Mouse (Mus musculus) thymus, adult 2 months (tissue): ENCODE measurements around the gene Tmc8. TPM values are rescaled to one million over a fixed set of nuclear protein-coding genes. Genes with fewer than 3 reads are reported as not detected.

ENCODE experiments used
- DNase-seq: peaks from one replicate; pipeline ENCODE4 v3.0.0; 2021
- H3K27ac ChIP-seq: fragments of 200-500 bp; 2 replicates; pipeline ENCODE4 v1.5.1; 2012; ENCODE audit warnings: low read length, control low read depth; ENCODE audit not compliant: control insufficient read depth, insufficient read depth
- H3K27me3 ChIP-seq: fragments of 200-500 bp; 2 replicates; pipeline ENCODE4 v1.6.1; 2012; ENCODE audit warnings: mild to moderate bottlenecking, low read length, moderate library complexity, mixed read lengths; ENCODE audit not compliant: control insufficient read depth, insufficient read depth
- H3K36me3 ChIP-seq: fragments of 200-500 bp; 2 replicates; pipeline ENCODE4 v1.6.1; 2012; ENCODE audit warnings: mild to moderate bottlenecking, low read length, moderate library complexity; ENCODE audit not compliant: control insufficient read depth, insufficient read depth
- H3K4me1 ChIP-seq: fragments of 200-500 bp; replicated peaks from 2 replicates; pipeline ENCODE4 v1.6.1; 2012; ENCODE audit warnings: low read length; ENCODE audit not compliant: control insufficient read depth, insufficient read depth
- H3K4me3 ChIP-seq: fragments of 200-500 bp; 2 replicates; pipeline ENCODE4 v1.5.1; 2012; ENCODE audit warnings: mild to moderate bottlenecking, low read length, control low read depth, moderate library complexity; ENCODE audit not compliant: control insufficient read depth, insufficient read depth
- CTCF ChIP-seq: fragments of 200-500 bp; IDR thresholded peaks from 2 replicates; pipeline ENCODE4 v1.5.1; 2012; ENCODE audit warnings: mild to moderate bottlenecking, control low read depth, low read length, moderate library complexity, borderline replicate concordance; ENCODE audit not compliant: control insufficient read depth, poor library complexity, insufficient read depth; ENCODE audit errors: extremely low read depth
- POLR2A ChIP-seq: fragments of 200-500 bp; IDR thresholded peaks from 2 replicates; pipeline ENCODE4 v1.6.1; 2012; ENCODE audit warnings: mild to moderate bottlenecking, low read length, control low read depth, moderate library complexity; ENCODE audit not compliant: control insufficient read depth, poor library complexity, insufficient read depth; ENCODE audit errors: extremely low read depth
- WGBS: fragments of 180-500 bp; shearing (Covaris S2); methylation state at CpG from one replicate; pipeline ENCODE4 v1.1.7; 2018; 5-methylcytosine and 5-hydroxymethylcytosine counted together
- polyA plus RNA-seq: library from polyadenylated mRNA; depleted of rRNA; stranded (reverse); fragments of >200 nt; gene quantifications from 2 replicates; pipeline ENCODE4 v1.2.3, GENCODE M21; 2012

Tmc8 gene
- polyA plus RNA-seq, 1 experiment, result 388 TPM

DNA sequence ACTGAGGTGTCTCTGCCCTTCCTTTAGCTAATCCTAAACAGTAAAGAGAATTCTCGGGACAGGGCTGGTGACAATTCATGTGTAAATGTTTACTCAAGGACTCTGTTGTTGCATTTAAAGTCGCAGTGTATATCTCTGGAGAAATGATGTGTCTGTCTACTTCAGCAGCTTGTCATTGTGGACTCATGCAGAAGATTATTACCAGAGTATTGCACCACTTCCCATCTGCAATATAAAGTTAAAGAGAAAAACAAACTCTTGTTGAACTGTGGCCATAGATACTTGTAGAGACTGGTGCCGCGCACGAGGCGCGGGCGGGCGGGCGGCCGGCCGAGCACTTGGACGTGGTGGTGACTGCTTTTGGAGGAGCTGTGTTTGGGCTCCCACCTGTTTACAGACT is 20.1 kb upstream of the Tmc8 start:
- peaks cover 49% of the 10 kb centered on the region for H3K36me3 ChIP-seq
- no peak overlapping the region for H3K4me3 ChIP-seq
- TF ChIP-seq POLR2A, result no peak
- TF ChIP-seq CTCF, result no peak
- H3K27ac ChIP-seq, result no peak overlapping the region
- H3K4me1 ChIP-seq, result peaks cover 8% of the 10 kb centered on the region
- 96% methylated on average over 13 of the region's 13 CpGs for WGBS
- H3K27me3 ChIP-seq, result no peaks in the 10 kb centered on the region
- no peak for DNase-seq

DNA sequence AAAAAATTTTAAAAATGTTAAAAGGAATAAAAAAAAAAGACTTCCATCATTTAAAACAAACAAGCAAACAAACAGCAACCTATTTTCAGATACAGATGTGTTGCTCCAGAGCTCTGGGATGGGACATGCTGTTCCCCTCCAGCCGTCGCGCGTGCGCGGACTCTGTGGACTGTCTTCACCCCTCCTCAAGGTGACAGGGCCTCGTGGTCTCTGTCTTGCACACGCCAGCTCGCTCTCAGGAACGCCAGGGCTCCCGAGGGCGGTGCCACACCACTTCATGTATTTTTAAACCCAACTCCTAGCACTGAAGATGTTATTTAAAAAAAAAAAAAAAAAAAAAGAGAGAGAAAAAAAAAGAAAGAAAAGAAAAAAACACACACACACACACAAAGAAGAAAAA is 19.6 kb upstream of the Tmc8 start:
- Histone ChIP-seq H3K27ac (no peak overlapping the region), H3K4me1 (peaks cover 8% of the 10 kb centered on the region), H3K4me3 (no peak overlapping the region), H3K36me3 (peaks cover 45% of the 10 kb centered on the region), H3K27me3 (no peaks in the 10 kb centered on the region)
- no peak for DNase-seq
- TF ChIP-seq POLR2A, result no peak
- TF ChIP-seq CTCF, result no peak
- WGBS, result 83% methylated on average over 12 of the region's 12 CpGs

DNA sequence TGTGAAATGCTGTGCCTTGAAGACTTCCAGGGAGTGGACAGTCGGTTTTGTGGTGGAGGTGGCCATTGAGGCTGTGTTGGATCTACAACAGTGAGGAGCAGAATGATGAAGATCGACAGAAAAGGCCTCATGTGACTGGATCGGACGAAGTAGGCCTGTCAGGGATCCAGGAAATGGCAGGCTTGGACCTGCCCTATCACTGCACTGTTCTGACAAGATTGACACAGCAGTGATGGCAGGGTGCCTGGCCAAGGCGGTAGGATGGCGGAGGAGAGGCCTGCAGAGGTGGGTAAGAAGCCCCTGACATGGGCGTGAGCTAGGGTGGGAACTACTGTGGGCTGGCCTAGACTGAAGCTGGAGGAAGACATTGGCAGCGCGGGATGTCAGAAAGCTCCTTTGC is 17.6 kb upstream of the Tmc8 start:
- TF ChIP-seq CTCF, result no peak
- TF ChIP-seq POLR2A, result no peak
- Histone ChIP-seq H3K4me1 (peaks cover 8% of the 10 kb centered on the region), H3K36me3 (peaks cover 30% of the 10 kb centered on the region), H3K27ac (no peak overlapping the region), H3K27me3 (no peaks in the 10 kb centered on the region), H3K4me3 (no peak overlapping the region)
- DNase-seq, result no peak
- WGBS, result 96% methylated on average over 9 of the region's 9 CpGs

GRCm38 (mm10) chr11:117765361-117765760 is 16.5 kb upstream of the Tmc8 start:
- H3K4me1 ChIP-seq, result peaks cover 8% of the 10 kb centered on the region
- no peak for TF ChIP-seq POLR2A
- TF ChIP-seq CTCF, result no peak
- no peak overlapping the region for H3K4me3 ChIP-seq
- no peaks in the 10 kb centered on the region for H3K27me3 ChIP-seq
- 93% methylated on average over 5 of the region's 5 CpGs for WGBS
- DNase-seq, result no peak
- peaks cover 20% of the 10 kb centered on the region for H3K36me3 ChIP-seq
- H3K27ac ChIP-seq, result no peak overlapping the region

- H3K27me3 ChIP-seq, result no peaks in the 10 kb centered on the region
- WGBS, result 94% methylated on average over 3 of the region's 3 CpGs
- TF ChIP-seq CTCF, result no peak
- no peak for TF ChIP-seq POLR2A
- H3K4me3 ChIP-seq, result no peak overlapping the region
- H3K4me1 ChIP-seq, result peaks cover 8% of the 10 kb centered on the region
- peaks cover 11% of the 10 kb centered on the region for H3K36me3 ChIP-seq
- no peak for DNase-seq
- H3K27ac ChIP-seq, result no peak overlapping the region
Observed at GRCm38 (mm10) chr11:117766275-117766674, 15.6 kb upstream of the Tmc8 start.

DNA sequence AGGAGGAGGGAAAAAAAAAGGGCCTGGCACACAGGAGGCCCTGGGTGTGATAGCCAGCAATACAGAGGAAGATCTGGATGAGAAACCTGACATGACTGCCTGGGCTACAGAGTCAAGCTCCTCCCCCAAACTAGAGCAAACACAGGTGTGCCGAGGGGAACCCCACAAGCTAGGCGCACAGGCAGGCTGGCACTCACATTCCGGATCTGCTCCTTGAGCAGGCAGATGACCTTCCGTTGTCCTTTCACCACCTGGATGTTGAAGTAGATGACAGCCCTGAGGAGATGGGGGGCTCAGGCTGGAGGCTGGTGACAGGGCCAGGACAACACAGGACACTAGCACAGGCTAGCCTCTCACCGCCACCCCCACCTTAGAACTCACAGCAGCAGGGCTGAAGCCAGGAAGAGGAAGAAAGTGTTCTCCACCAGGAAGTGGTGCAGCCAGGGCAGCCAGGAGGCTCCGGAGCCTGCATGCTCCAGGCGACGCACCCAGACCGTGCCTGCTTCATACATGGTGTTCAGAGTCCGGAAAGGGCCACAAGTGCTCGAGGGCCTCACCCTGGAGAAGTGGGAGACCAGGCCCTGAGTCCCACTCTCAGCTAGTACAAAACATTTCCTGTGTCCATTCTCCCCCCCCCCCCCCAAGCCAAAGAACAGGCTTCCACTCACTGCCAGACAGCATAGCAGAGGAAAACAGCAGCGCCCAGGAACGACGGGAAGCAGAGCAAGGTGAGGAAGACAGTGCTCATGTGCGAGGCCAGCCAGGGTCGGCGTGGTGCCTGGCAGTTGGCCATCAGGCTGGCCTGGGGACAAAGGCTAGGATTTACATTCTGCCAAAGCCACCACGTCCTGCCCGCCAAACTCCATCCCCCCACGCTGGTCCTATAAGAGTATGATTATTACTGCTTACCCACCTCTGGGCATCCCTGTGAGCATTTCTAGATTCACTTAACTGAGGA is 12.9 kb upstream of the Tmc8 start:
- DNase-seq, result no peak
- Histone ChIP-seq H3K4me1 (peaks cover under 1% of the 10 kb centered on the region), H3K27me3 (no peaks in the 10 kb centered on the region), H3K4me3 (no peak overlapping the region), H3K36me3 (peaks cover 16% of the 10 kb centered on the region), H3K27ac (no peak overlapping the region)
- 93% methylated on average over 20 of the region's 20 CpGs for WGBS
- TF ChIP-seq CTCF, result no peak
- TF ChIP-seq POLR2A, result no peak
